Mouse (Mus musculus) kidney, adult 8-10 months (tissue): ENCODE measurements at regions not wholly inside any gene's neighbourhood (a gene's known extent, or its start where the extent isn't known, plus 50 kb on each side); places are given as distances from the start of the nearest gene placed in this dataset.

Source experiments
- DNase-seq, 2 experiments: peaks; one replicate each; pipeline ENCODE4 v3.0.0; 2022

- DNase-seq, result no peak
These were observed 307.9 kb downstream of the Abcc12 start for GRCm38 (mm10) chr8:86272626-86273025.

GRCm38 (mm10) chr8:86271477-86271876, 309.0 kb downstream of the Abcc12 start:
- no peak for DNase-seq

- DNase-seq, result no peak
These were observed 322.5 kb downstream of the Abcc12 start for GRCm38 (mm10) chr8:86258011-86258410.

GRCm38 (mm10) chr8:86255431-86255830, 325.1 kb downstream of the Abcc12 start:
- DNase-seq, result no peak

- no peak for DNase-seq
These were observed 325.8 kb downstream of the Abcc12 start for GRCm38 (mm10) chr8:86254680-86255079.

GRCm38 (mm10) chr8:86252696-86253355, 327.7 kb downstream of the Abcc12 start:
- no peak for DNase-seq

GRCm38 (mm10) chr8:86234696-86235095, 345.8 kb downstream of the Abcc12 start:
- DNase-seq, result no peak

- peak in 1 of 2 experiments; percentile 4 for DNase-seq
These were observed 348.5 kb downstream of the Abcc12 start for GRCm38 (mm10) chr8:86231994-86232393.

GRCm38 (mm10) chr8:86224851-86225250, 355.6 kb downstream of the Abcc12 start:
- DNase-seq, result no peak

GRCm38 (mm10) chr8:86222715-86223114, 357.8 kb downstream of the Abcc12 start:
- DNase-seq, result no peak

GRCm38 (mm10) chr8:86222228-86222627, 358.3 kb downstream of the Abcc12 start:
- no peak for DNase-seq

GRCm38 (mm10) chr8:86214399-86214798, 366.1 kb downstream of the Abcc12 start:
- DNase-seq, result no peak

GRCm38 (mm10) chr8:86212461-86212860, 368.0 kb downstream of the Abcc12 start:
- no peak for DNase-seq

GRCm38 (mm10) chr8:86208812-86209262, 368.1 kb downstream of the Phkb start:
- DNase-seq, result no peak

GRCm38 (mm10) chr8:86204421-86205229, 363.9 kb downstream of the Phkb start:
- DNase-seq, result no peak

- no peak for DNase-seq
These were observed 362.3 kb downstream of the Phkb start for GRCm38 (mm10) chr8:86203107-86203506.

- DNase-seq, result no peak
These were observed 361.1 kb downstream of the Phkb start for GRCm38 (mm10) chr8:86201830-86202229.

GRCm38 (mm10) chr8:86192262-86192661, 351.5 kb downstream of the Phkb start:
- DNase-seq, result no peak

GRCm38 (mm10) chr8:86184671-86185070, 343.9 kb downstream of the Phkb start:
- DNase-seq, result no peak

- no peak for DNase-seq
These were observed 340.0 kb downstream of the Phkb start for GRCm38 (mm10) chr8:86180793-86181192.

GRCm38 (mm10) chr8:86170091-86170490, 329.3 kb downstream of the Phkb start:
- DNase-seq, result no peak

GRCm38 (mm10) chr8:86164818-86165217, 324.1 kb downstream of the Phkb start:
- no peak for DNase-seq

GRCm38 (mm10) chr8:86159074-86159783, 318.5 kb downstream of the Phkb start:
- no peak for DNase-seq

GRCm38 (mm10) chr8:86147586-86147985, 306.8 kb downstream of the Phkb start:
- no peak for DNase-seq
